Mouse (Mus musculus): Measurements from ENCODE around the gene Pced1b. TPM values are rescaled to one million over a fixed set of nuclear protein-coding genes. Genes with fewer than 3 reads are reported as not detected.
A peak's percentile ranks its signal among the peaks of the same experiment; 100 is the strongest.

Pced1b gene
- total and polyA plus RNA-seq, 3 experiments, result 3.6 to 3.9 (median 3.8) TPM

- Histone ChIP-seq H3K4me3 (no peak overlapping the region), H3K79me2 (replicated peaks; ENCODE audit: control insufficient read depth, insufficient read depth, low read length) (no peaks in the 10 kb centered on the region), H3K36me3 (ENCODE audit: control insufficient read depth, insufficient read depth, low read length) (no peaks in the 10 kb centered on the region), H3K27ac (no peak overlapping the region), H3K4me1 (ENCODE audit: control insufficient read depth, insufficient read depth, low read length) (no peaks in the 10 kb centered on the region), H3K27me3 (ENCODE audit: control insufficient read depth, insufficient read depth, low read length) (no peaks in the 10 kb centered on the region), H3K9ac (ENCODE audit: low read depth, low read length) (no peak overlapping the region)
- DNase-seq, result no peak
- WGBS, result 95% methylated on average over 2 of the region's 2 CpGs
- intact Hi-C loops (cut with DNase I), result loop anchor here (5.0 kb wide), 1 partner anchor 174 kb away; no protein-coding TSS in a partner anchor
- TF ChIP-seq CTCF (IDR thresholded peaks at IDR 0.05) (peak; percentile 40), POLR2A (IDR thresholded peaks at IDR 0.05; ENCODE audit: insufficient read depth, low read depth, low read length) (no peak), EP300 (IDR thresholded peaks at IDR 0.05; ENCODE audit: insufficient read depth, low read depth, low read length) (no peak)
Observed at GRCm38 (mm10) chr15:97411136-97411535, 164.2 kb downstream of the Pced1b start.

GRCm38 (mm10) chr15:97411671-97412070 lies 164.8 kb downstream of the Pced1b start:
- DNase-seq, result no peak
- Histone ChIP-seq H3K4me1 (ENCODE audit: control insufficient read depth, insufficient read depth, low read length) (no peaks in the 10 kb centered on the region), H3K4me3 (no peak overlapping the region), H3K9ac (ENCODE audit: low read depth, low read length) (no peak overlapping the region), H3K27ac (no peak overlapping the region), H3K79me2 (replicated peaks; ENCODE audit: control insufficient read depth, insufficient read depth, low read length) (no peaks in the 10 kb centered on the region), H3K27me3 (ENCODE audit: control insufficient read depth, insufficient read depth, low read length) (no peaks in the 10 kb centered on the region), H3K36me3 (ENCODE audit: control insufficient read depth, insufficient read depth, low read length) (no peaks in the 10 kb centered on the region)
- TF ChIP-seq CTCF (IDR thresholded peaks at IDR 0.05) (no peak), EP300 (IDR thresholded peaks at IDR 0.05; ENCODE audit: insufficient read depth, low read depth, low read length) (no peak), POLR2A (IDR thresholded peaks at IDR 0.05; ENCODE audit: insufficient read depth, low read depth, low read length) (no peak)
- WGBS, result 80% methylated on average over 6 of the region's 6 CpGs
- intact Hi-C loops (cut with DNase I), result loop anchor here (5.0 kb wide), 1 partner anchor 174 kb away; no protein-coding TSS in a partner anchor

- 89% methylated on average over 8 of the region's 8 CpGs for WGBS
- TF ChIP-seq EP300 (IDR thresholded peaks at IDR 0.05; ENCODE audit: insufficient read depth, low read depth, low read length) (no peak), POLR2A (IDR thresholded peaks at IDR 0.05; ENCODE audit: insufficient read depth, low read depth, low read length) (no peak), CTCF (IDR thresholded peaks at IDR 0.05) (no peak)
- H3K4me3 ChIP-seq, result no peak overlapping the region
- DNase-seq, result no peak
- H3K9ac ChIP-seq (ENCODE audit: low read depth, low read length), result no peak overlapping the region
- no peak overlapping the region for H3K27ac ChIP-seq
- H3K79me2 ChIP-seq (replicated peaks; ENCODE audit: control insufficient read depth, insufficient read depth, low read length), result no peaks in the 10 kb centered on the region
- no peaks in the 10 kb centered on the region for H3K36me3 ChIP-seq (ENCODE audit: control insufficient read depth, insufficient read depth, low read length)
- intact Hi-C loops (cut with DNase I), result loop anchor here (5.0 kb wide), 1 partner anchor 175 kb away; no protein-coding TSS in a partner anchor
- no peaks in the 10 kb centered on the region for H3K27me3 ChIP-seq (ENCODE audit: control insufficient read depth, insufficient read depth, low read length)
- H3K4me1 ChIP-seq (ENCODE audit: control insufficient read depth, insufficient read depth, low read length), result no peaks in the 10 kb centered on the region
Observed at GRCm38 (mm10) chr15:97412308-97412707, 165.4 kb downstream of the Pced1b start.

- no peaks in the 10 kb centered on the region for H3K36me3 ChIP-seq (ENCODE audit: control insufficient read depth, insufficient read depth, low read length)
- DNase-seq, result no peak
- H3K4me1 ChIP-seq (ENCODE audit: control insufficient read depth, insufficient read depth, low read length), result no peaks in the 10 kb centered on the region
- H3K4me3 ChIP-seq, result no peak overlapping the region
- TF ChIP-seq CTCF (IDR thresholded peaks at IDR 0.05) (no peak), POLR2A (IDR thresholded peaks at IDR 0.05; ENCODE audit: insufficient read depth, low read depth, low read length) (no peak), EP300 (IDR thresholded peaks at IDR 0.05; ENCODE audit: insufficient read depth, low read depth, low read length) (no peak)
- intact Hi-C loops (cut with DNase I), result loop anchor here (5.0 kb wide), 1 partner anchor 176 kb away; no protein-coding TSS in a partner anchor
- H3K27me3 ChIP-seq (ENCODE audit: control insufficient read depth, insufficient read depth, low read length), result no peaks in the 10 kb centered on the region
- WGBS, result 76% methylated on average over 7 of the region's 7 CpGs
- no peaks in the 10 kb centered on the region for H3K79me2 ChIP-seq (replicated peaks; ENCODE audit: control insufficient read depth, insufficient read depth, low read length)
- H3K27ac ChIP-seq, result no peak overlapping the region
- no peak overlapping the region for H3K9ac ChIP-seq (ENCODE audit: low read depth, low read length)
Observed at GRCm38 (mm10) chr15:97412861-97413260, 166.0 kb downstream of the Pced1b start.

GRCm38 (mm10) chr15:97414718-97415413 lies 168.0 kb downstream of the Pced1b start:
- no peak overlapping the region for H3K4me3 ChIP-seq
- no peak overlapping the region for H3K9ac ChIP-seq (ENCODE audit: low read depth, low read length)
- DNase-seq, result no peak
- H3K27ac ChIP-seq, result no peak overlapping the region
- no peaks in the 10 kb centered on the region for H3K36me3 ChIP-seq (ENCODE audit: control insufficient read depth, insufficient read depth, low read length)
- no peaks in the 10 kb centered on the region for H3K79me2 ChIP-seq (replicated peaks; ENCODE audit: control insufficient read depth, insufficient read depth, low read length)
- no peak for TF ChIP-seq EP300 (IDR thresholded peaks at IDR 0.05; ENCODE audit: insufficient read depth, low read depth, low read length)
- no peak for TF ChIP-seq POLR2A (IDR thresholded peaks at IDR 0.05; ENCODE audit: insufficient read depth, low read depth, low read length)
- TF ChIP-seq CTCF (IDR thresholded peaks at IDR 0.05), result no peak
- H3K27me3 ChIP-seq (ENCODE audit: control insufficient read depth, insufficient read depth, low read length), result no peaks in the 10 kb centered on the region
- 78% methylated on average over 12 of the region's 12 CpGs for WGBS
- H3K4me1 ChIP-seq (ENCODE audit: control insufficient read depth, insufficient read depth, low read length), result no peaks in the 10 kb centered on the region
- intact Hi-C loops (cut with DNase I), result loop anchor here (5.0 kb wide), 1 partner anchor 178 kb away; no protein-coding TSS in a partner anchor

- TF ChIP-seq CTCF (IDR thresholded peaks at IDR 0.05) (no peak), EP300 (IDR thresholded peaks at IDR 0.05; ENCODE audit: insufficient read depth, low read depth, low read length) (no peak), POLR2A (IDR thresholded peaks at IDR 0.05; ENCODE audit: insufficient read depth, low read depth, low read length) (no peak)
- Histone ChIP-seq H3K27me3 (ENCODE audit: control insufficient read depth, insufficient read depth, low read length) (no peaks in the 10 kb centered on the region), H3K4me1 (ENCODE audit: control insufficient read depth, insufficient read depth, low read length) (no peaks in the 10 kb centered on the region), H3K4me3 (no peak overlapping the region), H3K36me3 (ENCODE audit: control insufficient read depth, insufficient read depth, low read length) (no peaks in the 10 kb centered on the region), H3K9ac (ENCODE audit: low read depth, low read length) (no peak overlapping the region), H3K27ac (no peak overlapping the region), H3K79me2 (replicated peaks; ENCODE audit: control insufficient read depth, insufficient read depth, low read length) (no peaks in the 10 kb centered on the region)
- intact Hi-C loops (cut with DNase I), result no loop called here
- DNase-seq, result no peak
- 52% methylated on average over 2 of the region's 2 CpGs for WGBS
Observed at GRCm38 (mm10) chr15:97415426-97415946, 168.6 kb downstream of the Pced1b start.

Data from heart, adult 2 months (tissue).